Mouse (Mus musculus) cerebellum, adult 9-11 months (tissue): Measurements from ENCODE around the gene Atxn7l1.

Experiments used
- DNase-seq: peaks from one replicate; pipeline ENCODE4 v3.0.0; 2022

The Atxn7l1 gene

GRCm38 (mm10) chr12:33236344-33237049 lies 89.0 kb downstream of the Atxn7l1 start:
- no peak for DNase-seq

GRCm38 (mm10) chr12:33237108-33237507 lies 89.6 kb downstream of the Atxn7l1 start:
- no peak for DNase-seq

- DNase-seq: no peak
Measured at GRCm38 (mm10) chr12:33242679-33243078, 95.2 kb downstream of the Atxn7l1 start.

- no peak for DNase-seq
Measured at GRCm38 (mm10) chr12:33244132-33244875, 96.8 kb downstream of the Atxn7l1 start.

- peak; percentile 60 for DNase-seq
Measured at GRCm38 (mm10) chr12:33245455-33245854, 98.0 kb downstream of the Atxn7l1 start.

- DNase-seq: no peak
Measured at GRCm38 (mm10) chr12:33246878-33247277, 99.4 kb downstream of the Atxn7l1 start.

GRCm38 (mm10) chr12:33250197-33250596 lies 102.7 kb downstream of the Atxn7l1 start:
- DNase-seq: no peak

GRCm38 (mm10) chr12:33251399-33251798 lies 103.9 kb downstream of the Atxn7l1 start:
- no peak for DNase-seq

- no peak for DNase-seq
Measured at GRCm38 (mm10) chr12:33252621-33253020, 105.1 kb downstream of the Atxn7l1 start.

- no peak for DNase-seq
Measured at GRCm38 (mm10) chr12:33253206-33253605, 105.7 kb downstream of the Atxn7l1 start.

- DNase-seq: no peak
Measured at GRCm38 (mm10) chr12:33255256-33255655, 107.8 kb downstream of the Atxn7l1 start.

- no peak for DNase-seq
Measured at GRCm38 (mm10) chr12:33256426-33256825, 108.9 kb downstream of the Atxn7l1 start.

GRCm38 (mm10) chr12:33258995-33259529 lies 111.6 kb downstream of the Atxn7l1 start:
- no peak for DNase-seq

GRCm38 (mm10) chr12:33260575-33260974 lies 113.1 kb downstream of the Atxn7l1 start:
- DNase-seq: no peak

GRCm38 (mm10) chr12:33265877-33266276 lies 118.4 kb downstream of the Atxn7l1 start:
- no peak for DNase-seq

- no peak for DNase-seq
Measured at GRCm38 (mm10) chr12:33267965-33268364, 120.5 kb downstream of the Atxn7l1 start.

GRCm38 (mm10) chr12:33269743-33270142 lies 122.2 kb downstream of the Atxn7l1 start:
- DNase-seq: no peak

- DNase-seq: no peak
Measured at GRCm38 (mm10) chr12:33271865-33272264, 124.4 kb downstream of the Atxn7l1 start.

- DNase-seq: no peak
Measured at GRCm38 (mm10) chr12:33272441-33272840, 124.9 kb downstream of the Atxn7l1 start.

- DNase-seq: no peak
Measured at GRCm38 (mm10) chr12:33273147-33273546, 125.7 kb downstream of the Atxn7l1 start.

- no peak for DNase-seq
Measured at GRCm38 (mm10) chr12:33273668-33274067, 126.2 kb downstream of the Atxn7l1 start.

- DNase-seq: peak; percentile 11
Measured at GRCm38 (mm10) chr12:33276028-33276427, 128.5 kb downstream of the Atxn7l1 start.

GRCm38 (mm10) chr12:33277427-33277826 lies 129.9 kb downstream of the Atxn7l1 start:
- DNase-seq: no peak

- DNase-seq: no peak
Measured at GRCm38 (mm10) chr12:33279159-33279558, 131.7 kb downstream of the Atxn7l1 start.
